Mouse (Mus musculus) left cerebral cortex, postnatal 4 days (tissue): Measurements from ENCODE around the gene Mrpl20. TPM values are rescaled to one million over a fixed set of nuclear protein-coding genes. Genes with fewer than 3 reads are reported as not detected.

Experiments used
- DNase-seq: peaks from one replicate; pipeline ENCODE4 v3.0.0-alpha.2; 2022
- intact Hi-C: fragments of 180-260 bp; cut with DNase I; formaldehyde crosslinking; loops from one replicate; pipeline ENCODE4 v1.15.1; 2025
- microRNA-seq: library from miRNA; unstranded; fragments of <30 nt; microRNA quantifications from one replicate; pipeline ENCODE4 v1.2.0, GENCODE M21; 2022
- total RNA-seq, 2 experiments: library from RNA; stranded (reverse); gene quantifications; 2 replicates each; pipeline ENCODE4 v1.2.3; 2021

The Mrpl20 gene
- total RNA-seq, 2 experiments from 2014 or later: 102 to 104 TPM

- no peak for DNase-seq
- intact Hi-C loops: no loop called here
Observed at GRCm38 (mm10) chr4:155849792-155850451, 47.2 kb downstream of the Mrpl20 start.

- DNase-seq: no peak
- intact Hi-C loops: no loop called here
Observed at GRCm38 (mm10) chr4:155851368-155851767, 48.7 kb downstream of the Mrpl20 start.

GRCm38 (mm10) chr4:155851951-155852411 is 49.3 kb downstream of the Mrpl20 start:
- intact Hi-C loops: no loop called here

GRCm38 (mm10) chr4:155853421-155853820 is 50.7 kb downstream of the Mrpl20 start:
- intact Hi-C loops: no loop called here
- no peak for DNase-seq

More at GRCm38 (mm10) chr4:155851951-155852411, 49.3 kb downstream of the Mrpl20 start:
- DNase-seq: no peak

- intact Hi-C loops: no loop called here
- DNase-seq: no peak
Observed at GRCm38 (mm10) chr4:155854991-155855390, 52.3 kb downstream of the Mrpl20 start.

- intact Hi-C loops: no loop called here
Observed at GRCm38 (mm10) chr4:155856071-155856470, 53.4 kb downstream of the Mrpl20 start.

GRCm38 (mm10) chr4:155856881-155857280 is 54.2 kb downstream of the Mrpl20 start:
- no peak for DNase-seq
- intact Hi-C loops: no loop called here

More at GRCm38 (mm10) chr4:155856071-155856470, 53.4 kb downstream of the Mrpl20 start:
- no peak for DNase-seq

- intact Hi-C loops: no loop called here
- no peak for DNase-seq
Observed at GRCm38 (mm10) chr4:155859318-155859717, 56.6 kb downstream of the Mrpl20 start.

Small RNA genes within 50 kb of the gene (microRNA-seq; reads per million reads assigned to microRNA genes)
- gene Gm27743: not detected

Other genes starting within 250 kb of the Mrpl20 start
- 10 to 100 TPM; 58.8 to 59.5 TPM for gene Nadk, start 240.5 kb upstream of the Mrpl20 start, total RNA-seq
- 10 to 100 TPM; 39.1 to 40.6 TPM for gene Slc35e2, start 201.5 kb upstream of the Mrpl20 start, total RNA-seq
- 10 to 100 TPM; 55.5 to 60.6 TPM for gene Cdk11b, start 178.0 kb upstream of the Mrpl20 start, total RNA-seq
- not detected for gene Gm10563, start 157.5 kb upstream of the Mrpl20 start, total RNA-seq
- 1 to 10 TPM; 3.9 to 4.8 TPM for gene Mmp23, start 149.5 kb upstream of the Mrpl20 start, total RNA-seq
- 100 to 1,000 TPM in 1 of 2 experiments, 10 to 100 TPM in 1; 91.0 to 105 TPM for gene Mib2, start 133.7 kb upstream of the Mrpl20 start, total RNA-seq
- gene Fndc10, start 108.5 kb upstream of the Mrpl20 start, total RNA-seq: 10 to 100 TPM; 20.3 to 22.0 TPM
- gene Ssu72, start 98.1 kb upstream of the Mrpl20 start, total RNA-seq: 10 to 100 TPM; 82.1 to 83.7 TPM
- 10 to 100 TPM; 41.0 to 44.8 TPM for gene Tmem240, start 68.1 kb upstream of the Mrpl20 start, total RNA-seq
- gene Atad3a, start 41.8 kb upstream of the Mrpl20 start, total RNA-seq: 10 to 100 TPM; 64.8 to 69.8 TPM
- 10 to 100 TPM; 15.6 to 16.4 TPM for gene Vwa1, start 28.2 kb upstream of the Mrpl20 start, total RNA-seq
- 1 to 10 TPM; 1.3 TPM for gene Tmem88b, start 17.0 kb upstream of the Mrpl20 start, total RNA-seq
- not detected for gene Ankrd65, start 12.4 kb upstream of the Mrpl20 start, total RNA-seq
- 10 to 100 TPM; 84.1 to 85.0 TPM for gene Ccnl2, start 9.6 kb downstream of the Mrpl20 start, total RNA-seq
- 10 to 100 TPM; 59.7 to 62.7 TPM for gene Aurkaip1, start 28.4 kb downstream of the Mrpl20 start, total RNA-seq
- gene Mxra8, start 36.8 kb downstream of the Mrpl20 start, total RNA-seq: 10 to 100 TPM; 15.0 to 15.1 TPM
- 10 to 100 TPM; 82.5 to 88.2 TPM for gene Dvl1, start 44.5 kb downstream of the Mrpl20 start, total RNA-seq
- under 1 TPM; 0.28 to 0.32 TPM for gene Tas1r3, start 60.5 kb downstream of the Mrpl20 start, total RNA-seq
- 10 to 100 TPM; 26.6 to 27.5 TPM for gene Cptp, start 66.6 kb downstream of the Mrpl20 start, total RNA-seq
- 10 to 100 TPM; 44.1 to 54.7 TPM for gene Ints11, start 66.7 kb downstream of the Mrpl20 start, total RNA-seq
- gene Pusl1, start 88.9 kb downstream of the Mrpl20 start, total RNA-seq: 10 to 100 TPM; 62.3 to 68.1 TPM
- 100 to 1,000 TPM; 164 to 168 TPM for gene Acap3, start 88.9 kb downstream of the Mrpl20 start, total RNA-seq
- gene Ube2j2, start 141.0 kb downstream of the Mrpl20 start, total RNA-seq: 100 to 1,000 TPM in 1 of 2 experiments, 10 to 100 TPM in 1; 96.0 to 101 TPM
- 10 to 100 TPM; 12.0 to 14.8 TPM for gene C1qtnf12, start 159.4 kb downstream of the Mrpl20 start, total RNA-seq
- 10 to 100 TPM; 12.9 to 13.7 TPM for gene B3galt6, start 189.8 kb downstream of the Mrpl20 start, total RNA-seq
- gene Sdf4, start 190.0 kb downstream of the Mrpl20 start, total RNA-seq: 100 to 1,000 TPM; 111 to 112 TPM
- 1 to 10 TPM; 1.3 to 1.5 TPM for gene Tnfrsf4, start 211.0 kb downstream of the Mrpl20 start, total RNA-seq
- gene Tnfrsf18, start 223.3 kb downstream of the Mrpl20 start, total RNA-seq: not detected